Mouse (Mus musculus) mesoderm, embryonic 11.5 days (tissue): Measurements from ENCODE around the gene Khdc1a.

Experiments
- DNase-seq: peaks from one replicate; pipeline ENCODE4 v3.0.0-alpha.2; 2012; ENCODE audit warnings: low read depth, low spot score

Gene Khdc1a

DNA sequence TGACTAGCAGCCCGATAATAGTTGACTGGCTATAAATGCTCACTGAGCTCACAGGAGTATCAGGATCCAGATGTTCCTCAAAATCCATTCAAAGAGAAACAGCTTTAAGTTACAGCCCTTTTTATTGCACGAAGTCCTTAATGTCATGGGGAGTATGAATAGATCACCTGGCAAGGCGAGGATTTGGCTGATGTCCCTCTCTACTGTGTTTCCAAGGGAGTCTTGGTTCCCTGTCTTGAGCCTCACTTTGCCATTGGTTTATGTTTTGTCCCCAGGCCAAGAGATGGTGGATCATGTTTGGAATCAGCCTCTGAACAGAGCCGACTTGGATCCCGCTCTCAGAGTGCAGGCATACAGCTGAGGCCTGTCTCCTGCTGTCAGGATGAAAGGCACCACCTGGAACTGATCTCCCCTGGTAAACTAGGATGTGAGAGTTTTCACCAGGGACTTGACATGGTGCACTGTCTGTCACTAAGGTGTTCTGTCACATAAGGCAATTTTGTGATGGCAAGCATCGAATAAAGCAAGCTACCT is 41.8 kb downstream of the Khdc1a start:
- DNase-seq = no peak
